Mouse (Mus musculus): ENCODE measurements around the gene Tuba8. TPM values are rescaled to one million over a fixed set of nuclear protein-coding genes. Genes with fewer than 3 reads are reported as not detected.

The Tuba8 gene
- total and polyA plus RNA-seq, 2 experiments from 2014 or later: 1.8 to 1.9 TPM

GRCm38 (mm10) chr6:121214667-121215330, 4.3 kb downstream of the Tuba8 start:
- DNase-seq (ENCODE audit: low spot score) (no peak), ATAC-seq (ENCODE audit: low FRiP score) (no peak)
- Histone ChIP-seq H3K4me2 (ENCODE audit: low read depth, low read length, poor library complexity, severe bottlenecking) (no peak overlapping the region), H3K27ac (ENCODE audit: low read depth, low read length) (no peak overlapping the region), H3K36me3 (ENCODE audit: insufficient read depth, low read length) (no peaks in the 10 kb centered on the region), H3K4me3 (ENCODE audit: low read depth, low read length) (no peak overlapping the region), H3K9ac (replicated peaks; ENCODE audit: low read length, poor library complexity, severe bottlenecking) (no peak overlapping the region), H3K4me1 (ENCODE audit: insufficient read depth, low read length) (no peaks in the 10 kb centered on the region; the same call in 1 of the 2 replicates), H3K27me3 (ENCODE audit: insufficient read depth, low read length) (peaks cover 6% of the 10 kb centered on the region; the same call in 1 of the 2 replicates), H3K9me3 (ENCODE audit: low read length) (no peaks in the 10 kb centered on the region)
- WGBS: 93% methylated on average over 8 of the region's 8 CpGs
- TF ChIP-seq CTCF (IDR thresholded peaks at IDR 0.05): no peak

DNA sequence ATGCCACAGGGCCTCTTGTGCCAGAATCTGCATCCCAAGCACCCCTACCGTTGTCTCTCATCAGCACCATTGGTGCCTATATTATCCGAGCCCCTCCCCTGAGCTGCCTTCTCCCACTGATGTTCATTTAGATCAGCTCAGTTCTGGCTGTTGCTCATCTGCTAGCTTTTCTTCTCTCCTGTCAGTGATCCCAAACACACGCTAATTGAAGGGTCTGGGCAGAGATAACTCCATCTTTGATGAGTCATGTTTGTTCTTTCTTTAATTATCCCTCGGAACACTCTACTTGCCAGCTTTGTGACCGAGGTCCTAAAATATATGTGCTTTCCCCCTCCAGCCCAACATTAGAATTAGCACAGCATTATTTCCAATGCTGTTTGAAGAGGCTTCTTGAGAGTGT, 4.8 kb downstream of the Tuba8 start:
- Histone ChIP-seq H3K4me1 (ENCODE audit: insufficient read depth, low read length) (no peaks in the 10 kb centered on the region; the same call in 1 of the 2 replicates), H3K9me3 (ENCODE audit: low read length) (no peaks in the 10 kb centered on the region), H3K27me3 (ENCODE audit: insufficient read depth, low read length) (peaks cover 6% of the 10 kb centered on the region; the same call in 1 of the 2 replicates), H3K4me2 (ENCODE audit: low read depth, low read length, poor library complexity, severe bottlenecking) (no peak overlapping the region), H3K27ac (ENCODE audit: low read depth, low read length) (no peak overlapping the region), H3K9ac (replicated peaks; ENCODE audit: low read length, poor library complexity, severe bottlenecking) (no peak overlapping the region), H3K36me3 (ENCODE audit: insufficient read depth, low read length) (no peaks in the 10 kb centered on the region), H3K4me3 (ENCODE audit: low read depth, low read length) (no peak overlapping the region)
- DNase-seq (ENCODE audit: low spot score) (no peak), ATAC-seq (ENCODE audit: low FRiP score) (no peak)
- TF ChIP-seq CTCF (IDR thresholded peaks at IDR 0.05): no peak
- WGBS: 82% methylated on average over 5 of the region's 5 CpGs

DNA sequence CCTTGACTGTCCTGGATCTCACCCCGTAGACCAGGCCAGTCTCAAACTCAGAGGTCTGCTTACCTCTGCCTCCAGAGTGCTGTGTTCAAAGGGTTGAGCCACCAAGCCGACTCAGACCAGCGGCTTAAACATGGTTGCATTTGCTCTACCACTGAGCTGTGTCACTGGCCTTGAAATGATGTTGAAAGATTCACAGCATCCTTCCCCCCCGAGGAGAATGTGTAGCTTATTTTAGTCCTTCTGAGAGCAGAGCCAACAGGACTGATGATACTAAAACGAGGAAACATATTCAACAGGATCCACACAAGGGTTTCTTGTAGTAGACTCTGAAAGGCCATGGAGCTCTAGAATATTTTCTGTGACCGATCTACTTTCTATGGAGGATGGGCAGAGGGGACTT, 5.4 kb downstream of the Tuba8 start:
- H3K9ac ChIP-seq (replicated peaks; ENCODE audit: low read length, poor library complexity, severe bottlenecking): no peak overlapping the region
- H3K4me2 ChIP-seq (ENCODE audit: low read depth, low read length, poor library complexity, severe bottlenecking): no peak overlapping the region
- no peaks in the 10 kb centered on the region for H3K9me3 ChIP-seq (ENCODE audit: low read length)
- H3K36me3 ChIP-seq (ENCODE audit: insufficient read depth, low read length): no peaks in the 10 kb centered on the region
- H3K4me3 ChIP-seq (ENCODE audit: low read depth, low read length): no peak overlapping the region
- H3K4me1 ChIP-seq (ENCODE audit: insufficient read depth, low read length): no peaks in the 10 kb centered on the region
- no peak overlapping the region for H3K27ac ChIP-seq (ENCODE audit: low read depth, low read length)
- WGBS: 76% methylated on average over 6 of the region's 6 CpGs
- TF ChIP-seq CTCF (IDR thresholded peaks at IDR 0.05): no peak
- H3K27me3 ChIP-seq (ENCODE audit: insufficient read depth, low read length): peaks cover 6% of the 10 kb centered on the region; the same call in 1 of the 2 replicates
- ATAC-seq (ENCODE audit: low FRiP score): no peak
- no peak for DNase-seq (ENCODE audit: low spot score)

- no peak overlapping the region for H3K9ac ChIP-seq (replicated peaks; ENCODE audit: low read length, poor library complexity, severe bottlenecking)
- no peaks in the 10 kb centered on the region for H3K4me1 ChIP-seq (ENCODE audit: insufficient read depth, low read length)
- no peak overlapping the region for H3K4me3 ChIP-seq (ENCODE audit: low read depth, low read length)
- 84% methylated on average over 5 of the region's 5 CpGs for WGBS
- H3K27me3 ChIP-seq (ENCODE audit: insufficient read depth, low read length): no peaks in the 10 kb centered on the region; the same call in 1 of the 2 replicates
- DNase-seq (ENCODE audit: low spot score): no peak
- no peaks in the 10 kb centered on the region for H3K9me3 ChIP-seq (ENCODE audit: low read length)
- no peak overlapping the region for H3K4me2 ChIP-seq (ENCODE audit: low read depth, low read length, poor library complexity, severe bottlenecking)
- TF ChIP-seq CTCF (IDR thresholded peaks at IDR 0.05): no peak
- no peaks in the 10 kb centered on the region for H3K36me3 ChIP-seq (ENCODE audit: insufficient read depth, low read length)
- no peak overlapping the region for H3K27ac ChIP-seq (ENCODE audit: low read depth, low read length)
- ATAC-seq (ENCODE audit: low FRiP score): no peak
Observed at GRCm38 (mm10) chr6:121216589-121217255, 6.2 kb downstream of the Tuba8 start.

DNA sequence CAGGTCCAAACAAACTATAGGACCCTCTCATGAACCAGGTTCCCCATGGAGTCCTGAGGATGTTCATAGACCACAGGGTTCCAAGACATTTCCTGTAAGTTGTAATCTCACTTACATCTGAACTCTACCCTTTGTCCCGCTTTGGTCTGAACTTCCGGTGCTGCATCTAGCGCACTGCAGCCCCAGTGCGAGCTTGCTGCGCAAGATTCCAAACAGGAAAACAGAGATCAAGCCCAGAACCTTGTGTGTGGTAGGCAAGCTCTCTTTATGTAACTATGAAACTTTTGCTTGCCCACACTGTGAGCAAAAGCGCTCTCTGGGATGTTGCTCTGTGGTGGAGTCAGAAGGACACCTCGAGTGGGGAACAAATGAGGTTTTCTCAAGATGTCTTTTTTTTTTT, 7.5 kb downstream of the Tuba8 start:
- no peaks in the 10 kb centered on the region for H3K27me3 ChIP-seq (ENCODE audit: insufficient read depth, low read length)
- H3K9ac ChIP-seq (replicated peaks; ENCODE audit: low read length, poor library complexity, severe bottlenecking): no peak overlapping the region
- no peaks in the 10 kb centered on the region for H3K4me1 ChIP-seq (ENCODE audit: insufficient read depth, low read length)
- H3K36me3 ChIP-seq (ENCODE audit: insufficient read depth, low read length): no peaks in the 10 kb centered on the region
- TF ChIP-seq CTCF (IDR thresholded peaks at IDR 0.05): no peak
- DNase-seq (ENCODE audit: low spot score) (no peak), ATAC-seq (ENCODE audit: low FRiP score) (no peak)
- no peaks in the 10 kb centered on the region for H3K9me3 ChIP-seq (ENCODE audit: low read length)
- no peak overlapping the region for H3K4me2 ChIP-seq (ENCODE audit: low read depth, low read length, poor library complexity, severe bottlenecking)
- no peak overlapping the region for H3K27ac ChIP-seq (ENCODE audit: low read depth, low read length)
- H3K4me3 ChIP-seq (ENCODE audit: low read depth, low read length): no peak overlapping the region
- 86% methylated on average over 7 of the region's 7 CpGs for WGBS

DNA sequence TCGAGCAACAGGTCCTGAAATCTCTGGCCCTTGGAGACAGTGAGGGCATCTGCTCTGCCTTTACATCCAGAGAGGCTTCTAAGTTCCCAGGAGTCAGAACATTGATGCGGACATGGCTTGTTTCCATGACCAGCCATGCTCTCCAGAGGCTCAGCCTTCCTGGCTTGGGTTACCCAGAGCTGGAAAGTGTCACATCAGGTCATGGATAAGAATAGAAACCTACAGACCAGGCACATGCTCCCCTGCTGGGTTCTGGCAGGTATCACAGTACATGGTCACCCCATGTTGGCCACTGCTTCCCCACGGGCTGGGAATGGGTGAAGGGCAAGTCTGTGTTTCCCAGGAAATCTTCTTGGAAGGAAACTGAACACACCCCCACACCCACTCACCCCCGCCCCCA, 8.9 kb downstream of the Tuba8 start:
- Histone ChIP-seq H3K4me2 (ENCODE audit: low read depth, low read length, poor library complexity, severe bottlenecking) (no peak overlapping the region), H3K9ac (replicated peaks; ENCODE audit: low read length, poor library complexity, severe bottlenecking) (no peak overlapping the region), H3K27me3 (ENCODE audit: insufficient read depth, low read length) (no peaks in the 10 kb centered on the region), H3K27ac (ENCODE audit: low read depth, low read length) (no peak overlapping the region), H3K4me1 (ENCODE audit: insufficient read depth, low read length) (no peaks in the 10 kb centered on the region), H3K36me3 (ENCODE audit: insufficient read depth, low read length) (no peaks in the 10 kb centered on the region), H3K9me3 (ENCODE audit: low read length) (no peaks in the 10 kb centered on the region), H3K4me3 (ENCODE audit: low read depth, low read length) (no peak overlapping the region)
- 88% methylated on average over 4 of the region's 4 CpGs for WGBS
- ATAC-seq (ENCODE audit: low FRiP score): no peak
- no peak for TF ChIP-seq CTCF (IDR thresholded peaks at IDR 0.05)
- DNase-seq (ENCODE audit: low spot score): no peak

Measured in midbrain, postnatal 0 days (tissue).